Mouse (Mus musculus) ES-E14 (cell line): ENCODE results near the gene Lin28a.

Source experiments
- CHD2 ChIP-seq: IDR thresholded peaks from 2 replicates; pipeline ENCODE4 v1.6.1; 2014; ENCODE audit warnings: mild to moderate bottlenecking, low read depth, low read length, inconsistent platforms
- HCFC1 ChIP-seq: IDR thresholded peaks from 2 replicates; pipeline ENCODE4 v1.6.1; 2012; ENCODE audit warnings: low read length, inconsistent platforms, borderline replicate concordance; ENCODE audit not compliant: insufficient read depth
- MAFK ChIP-seq: IDR thresholded peaks from 2 replicates; pipeline ENCODE4 v1.6.1; 2014; ENCODE audit warnings: mild to moderate bottlenecking, low read depth, low read length, inconsistent platforms; ENCODE audit not compliant: insufficient read depth
- ZC3H11A ChIP-seq: IDR thresholded peaks from 2 replicates; pipeline ENCODE4 v1.6.1; 2012; ENCODE audit warnings: low read depth, mild to moderate bottlenecking, inconsistent platforms, low read length, borderline replicate concordance
- ZNF384 ChIP-seq: IDR thresholded peaks from 2 replicates; pipeline ENCODE4 v1.6.1; 2012; ENCODE audit warnings: low read depth, low read length, inconsistent platforms

DNA sequence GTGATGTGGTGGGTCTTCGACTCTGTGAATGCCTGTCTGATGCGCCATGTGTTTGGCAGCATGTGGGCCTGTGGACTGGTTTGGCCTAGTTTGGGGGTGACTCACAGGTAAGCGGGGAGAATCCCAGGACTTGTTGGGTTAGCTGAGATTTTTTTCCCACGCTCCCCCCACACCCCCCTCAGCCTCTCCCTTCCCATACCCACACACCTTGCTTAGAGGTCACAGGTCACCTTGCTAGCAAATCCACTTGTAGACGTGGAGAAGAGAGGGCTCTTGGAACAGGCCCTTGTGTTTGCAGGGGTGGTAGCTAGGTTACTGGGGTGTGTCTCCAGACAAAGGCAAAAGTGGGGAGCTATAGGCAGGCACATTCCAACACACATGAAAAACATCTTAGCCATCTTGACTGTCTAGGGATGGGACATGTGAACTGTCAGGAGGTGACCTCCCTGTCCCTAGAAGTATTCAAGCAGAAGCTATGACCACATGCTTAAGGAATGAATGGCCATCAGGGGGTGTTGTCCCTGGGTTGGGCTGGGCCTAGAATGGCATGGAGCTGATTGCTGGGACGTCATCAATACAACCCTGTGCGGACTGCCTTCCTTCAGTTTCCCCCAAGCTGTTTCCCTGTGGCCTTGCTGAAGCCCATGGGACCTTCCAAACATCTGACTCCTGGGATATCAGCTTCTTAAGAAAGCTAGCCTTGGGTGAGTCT lies 49.3 kb upstream of the Lin28a start:
- TF ChIP-seq MAFK (no peak), HCFC1 (no peak), ZNF384 (no peak), CHD2 (no peak), ZC3H11A (no peak)
